ENCODE assay signal across 10 mouse cellular contexts in the genomic region with DNA sequence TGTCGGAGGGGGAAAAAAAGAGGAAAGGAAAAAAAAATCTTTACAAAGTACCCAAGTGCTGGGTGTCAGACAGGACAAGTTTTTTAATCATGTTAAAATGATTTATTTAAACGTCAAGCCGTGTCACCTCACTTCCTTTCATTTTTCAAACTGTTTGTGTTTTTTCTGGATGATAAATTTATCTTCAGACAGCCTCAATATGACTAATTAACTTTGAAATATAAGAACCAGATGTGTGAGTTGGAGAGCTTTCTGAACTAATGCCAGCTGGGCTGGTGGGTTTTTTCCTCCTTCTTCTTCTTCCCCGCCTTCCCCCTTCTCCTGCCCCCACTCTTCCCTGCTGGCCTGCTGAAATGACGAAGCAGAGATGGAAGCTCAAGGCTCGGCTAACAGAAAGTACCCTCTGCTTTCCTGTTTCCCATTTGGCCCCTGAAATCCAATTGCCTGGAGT.
DNase-seq lines count a peak whose midpoint lies in the region; ATAC-seq and TF ChIP-seq lines count a peak whose summit lies in the region.
"Had no signal": no experiment of that assay in that cellular context is flagged by ENCODE, and none has a peak within 500 bp of the region (broad histone marks: within the 10 kb centered on the region; RNA-seq: fewer than 3 reads in every experiment).

No protein-coding gene starts in this region.

- no peaks in the 10 kb centered on the region for H3K36me3 ChIP-seq in lung, embryonic 14.5 days (ENCODE audit: insufficient read depth)
- H3K36me3 ChIP-seq in embryonic facial prominence, embryonic 11.5 days (replicated peaks; ENCODE audit: control insufficient read depth, insufficient read depth, low read depth, low read length), result no peaks in the 10 kb centered on the region
- H3K36me3 ChIP-seq in limb, embryonic 14.5 days (ENCODE audit: control insufficient read depth, insufficient read depth, low read length), result no peaks in the 10 kb centered on the region
- H3K36me3 ChIP-seq: heart, embryonic 15.5 days had no signal

- peaks cover 32% of the 10 kb centered on the region; the same call in 1 of the 2 replicates for H3K4me1 ChIP-seq in lung, embryonic 14.5 days (ENCODE audit: insufficient read depth)
- peaks cover 16% of the 10 kb centered on the region for H3K4me1 ChIP-seq in embryonic facial prominence, embryonic 11.5 days (ENCODE audit: control insufficient read depth, insufficient read depth, low read length)
- peaks cover 34% of the 10 kb centered on the region for H3K4me1 ChIP-seq in limb, embryonic 14.5 days (ENCODE audit: control insufficient read depth, insufficient read depth, low read length)

- 0 out of 2 replicates have a peak overlapping the region, but pooled peaks have one; percentile 17 for H3K27ac ChIP-seq in gastrocnemius, adult 2 months
- no peak overlapping the region; the same call in 1 of the 2 replicates for H3K27ac ChIP-seq in lung, embryonic 14.5 days (ENCODE audit: low read depth)
- peak overlapping the region; percentile 47; the same call in 1 of the 2 replicates for H3K27ac ChIP-seq in embryonic facial prominence, embryonic 11.5 days (replicated peaks; ENCODE audit: low read depth, low read length)
- peak overlapping the region; percentile 22; the same call in 1 of the 2 replicates for H3K27ac ChIP-seq in limb, embryonic 14.5 days (replicated peaks; ENCODE audit: low read depth, low read length)

- peak; percentile 75 for ATAC-seq in lung, embryonic 14.5 days (ENCODE audit: insufficient read depth)
- 0 out of 2 replicates have a peak, but pooled peaks have one; percentile 31 for ATAC-seq in embryonic facial prominence, embryonic 11.5 days (replicated peaks; ENCODE audit: insufficient number of reproducible peaks, low FRiP score, low TSS enrichment, low read depth)
- ATAC-seq in limb, embryonic 14.5 days (ENCODE audit: low FRiP score, low read depth), result peak; percentile 34; the same call in 1 of the 2 replicates

- no peak for TF ChIP-seq CTCF in gastrocnemius, adult 2 months (IDR thresholded peaks at IDR 0.05)
- no peak for TF ChIP-seq CTCF in lung, embryonic 14.5 days (IDR thresholded peaks at IDR 0.05; ENCODE audit: low read depth)

- H3K9ac ChIP-seq in lung, embryonic 14.5 days, result no peak overlapping the region
- no peak overlapping the region for H3K9ac ChIP-seq in embryonic facial prominence, embryonic 11.5 days (replicated peaks; ENCODE audit: low read length)
- H3K9ac ChIP-seq in limb, embryonic 14.5 days (ENCODE audit: low read depth, low read length, severe bottlenecking), result 0 out of 2 replicates have a peak overlapping the region, but pooled peaks have one; percentile 14
- H3K9ac ChIP-seq: heart, embryonic 15.5 days had no signal

- H3K9me3 ChIP-seq in lung, embryonic 14.5 days (ENCODE audit: low read depth, low read length), result no peaks in the 10 kb centered on the region
- H3K9me3 ChIP-seq in embryonic facial prominence, embryonic 11.5 days (replicated peaks; ENCODE audit: control insufficient read depth, low read length), result no peaks in the 10 kb centered on the region
- no peaks in the 10 kb centered on the region for H3K9me3 ChIP-seq in limb, embryonic 14.5 days (ENCODE audit: control insufficient read depth, low read length)
- H3K9me3 ChIP-seq: heart, embryonic 15.5 days had no signal

- TF ChIP-seq POLR2A in limb, embryonic 14.5 days (IDR thresholded peaks at IDR 0.05; ENCODE audit: borderline replicate concordance, extremely low read depth, insufficient read depth, insufficient read length), result no peak

- H3K27me3 ChIP-seq in lung, embryonic 14.5 days (ENCODE audit: insufficient read depth, low read length), result peaks cover 57% of the 10 kb centered on the region
- H3K27me3 ChIP-seq in embryonic facial prominence, embryonic 11.5 days (ENCODE audit: control insufficient read depth, insufficient read depth, low read length), result 0 out of 2 replicates have a peak, but pooled peaks cover 3% of the 10 kb centered on the region
- no peaks in the 10 kb centered on the region for H3K27me3 ChIP-seq in limb, embryonic 14.5 days (ENCODE audit: control insufficient read depth, insufficient read depth, low read length)

- no peak for DNase-seq in gastrocnemius, adult 2 months
- no peak for DNase-seq in gastrocnemius, adult 8-10 months (ENCODE audit: low spot score in 2 of 2)
- peak; percentile 91 for DNase-seq in lung, embryonic 14.5 days
- DNase-seq in lung, postnatal 25 days (ENCODE audit: low spot score), result no peak
- peak; percentile 82 for DNase-seq in embryonic facial prominence, embryonic 11.5 days (ENCODE audit: low spot score)
- DNase-seq in limb, embryonic 14.5 days (ENCODE audit: low spot score), result peak; percentile 87
- no peak for DNase-seq in layer of hippocampus, postnatal 10 days (ENCODE audit: low spot score in 2 of 2)
- no peak for DNase-seq in spleen, adult 12 weeks (ENCODE audit: low spot score)
- DNase-seq: layer of hippocampus, adult 9-11 months had no signal

- H3K4me2 ChIP-seq in lung, embryonic 14.5 days, result peak overlapping the region; percentile 36
- peak overlapping the region; percentile 16; the same call in 1 of the 2 replicates for H3K4me2 ChIP-seq in embryonic facial prominence, embryonic 11.5 days (ENCODE audit: low read depth, low read length)
- H3K4me2 ChIP-seq in limb, embryonic 14.5 days (replicated peaks; ENCODE audit: low read depth, low read length, severe bottlenecking), result peak overlapping the region; percentile 29
- H3K4me2 ChIP-seq: heart, embryonic 15.5 days had no signal

- WGBS in lung, embryonic 14.5 days, result 5% methylated on average over 6 of the region's 6 CpGs
- 8% methylated on average over 6 of the region's 6 CpGs for WGBS in embryonic facial prominence, embryonic 11.5 days
- 3% methylated on average over 6 of the region's 6 CpGs for WGBS in limb, embryonic 14.5 days

- intact Hi-C loops in gastrocnemius, adult 2 months (cut with DNase I), result loop anchor here (5.0 kb wide), 4 partner anchors 33 to 172 kb away; partner anchors contain the start of gene Zfp703

- no peak overlapping the region for H3K4me3 ChIP-seq in gastrocnemius, adult 2 months
- no peak overlapping the region for H3K4me3 ChIP-seq in lung, embryonic 14.5 days (ENCODE audit: low read depth, low read length)
- H3K4me3 ChIP-seq in embryonic facial prominence, embryonic 11.5 days (ENCODE audit: low read depth, low read length), result no peak overlapping the region
- no peak overlapping the region for H3K4me3 ChIP-seq in limb, embryonic 14.5 days (replicated peaks; ENCODE audit: low read length)
- H3K4me3 ChIP-seq: heart, embryonic 15.5 days had no signal

Comparison
In these comparisons a context has a peak if more than half of its experiments do, and no peak if none do; other contexts are left out.
1. DNase-seq: peak in lung, embryonic 14.5 days (single experiment), embryonic facial prominence, embryonic 11.5 days (single experiment) and limb, embryonic 14.5 days (single experiment); none in gastrocnemius, adult 2 months (single experiment), gastrocnemius, adult 8-10 months (0 of 2), lung, postnatal 25 days (single experiment), layer of hippocampus, postnatal 10 days (0 of 2) and spleen, adult 12 weeks (single experiment).
2. Peak in every context shown above with its lines, with median percentiles within 50 percentile points of each other: ATAC-seq and H3K4me2 ChIP-seq.